Comparison of ENCODE assay signal across 12 mouse cellular contexts in the genomic region with DNA sequence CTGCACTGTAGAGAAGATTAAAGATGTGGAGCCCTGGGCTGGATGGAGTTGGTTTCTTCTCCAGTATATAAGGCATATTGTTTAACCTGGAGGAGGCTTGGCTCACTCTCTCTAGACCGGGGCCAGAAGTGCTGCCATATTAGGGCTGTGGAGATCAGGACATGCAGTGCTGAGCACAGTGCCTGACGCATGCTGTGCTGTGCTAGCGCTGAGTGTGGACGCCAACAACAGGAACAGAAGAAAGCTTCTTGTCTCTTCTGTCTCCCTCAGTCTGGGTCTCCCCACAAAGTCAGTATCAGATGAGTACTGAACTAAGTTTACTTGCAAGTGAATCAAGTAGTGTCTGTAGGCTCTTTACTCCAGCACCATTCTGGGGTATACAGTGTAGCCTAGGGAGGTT. TPM values are rescaled to one million over a fixed set of nuclear protein-coding genes. Genes with fewer than 3 reads are reported as not detected.
DNase-seq lines count a peak whose midpoint lies in the region; ATAC-seq lines count a peak whose summit lies in the region.
"Had no signal": no experiment of that assay in that cellular context is flagged by ENCODE, and none has a peak within 500 bp of the region (broad histone marks: within the 10 kb centered on the region; RNA-seq: fewer than 3 reads in every experiment).

No protein-coding gene starts in this region.

- WGBS in hindbrain, embryonic 12.5 days, result 76% methylated on average over 4 of the region's 4 CpGs
- 73% methylated on average over 4 of the region's 4 CpGs for WGBS in hindbrain, embryonic 11.5 days
- 72% methylated on average over 4 of the region's 4 CpGs for WGBS in limb, embryonic 12.5 days

- ATAC-seq in hindbrain, embryonic 12.5 days (ENCODE audit: low FRiP score), result no peak
- ATAC-seq in hindbrain, embryonic 11.5 days (ENCODE audit: low FRiP score), result no peak
- no peak for ATAC-seq in limb, embryonic 12.5 days (ENCODE audit: insufficient number of reproducible peaks, insufficient read depth, low FRiP score, low TSS enrichment, low read depth)
- ATAC-seq in monocyte, adult 5-6 weeks (replicated peaks; ENCODE audit: insufficient number of reproducible peaks, low FRiP score, low TSS enrichment, poor library complexity, severe bottlenecking), result no peak
- ATAC-seq: forebrain, postnatal 0 days; inflammation-experienced regulatory T-cells, adult 6 months; midbrain, embryonic 13.5 days had no signal

- H3K36me3 ChIP-seq in hindbrain, embryonic 12.5 days, result no peaks in the 10 kb centered on the region
- H3K36me3 ChIP-seq in hindbrain, embryonic 11.5 days (ENCODE audit: control insufficient read depth, insufficient read depth, low read length), result no peaks in the 10 kb centered on the region
- no peaks in the 10 kb centered on the region for H3K36me3 ChIP-seq in limb, embryonic 12.5 days
- H3K36me3 ChIP-seq: midbrain, embryonic 13.5 days had no signal

- no peaks in the 10 kb centered on the region for H3K27me3 ChIP-seq in hindbrain, embryonic 12.5 days
- no peaks in the 10 kb centered on the region for H3K27me3 ChIP-seq in hindbrain, embryonic 11.5 days (ENCODE audit: control insufficient read depth, insufficient read depth, low read length)
- no peaks in the 10 kb centered on the region for H3K27me3 ChIP-seq in limb, embryonic 12.5 days
- H3K27me3 ChIP-seq: midbrain, embryonic 13.5 days had no signal

- 0 out of 2 replicates have a peak overlapping the region, but pooled peaks have one; percentile 5 for H3K27ac ChIP-seq in hindbrain, embryonic 12.5 days
- no peak overlapping the region for H3K27ac ChIP-seq in hindbrain, embryonic 11.5 days (ENCODE audit: low read depth, low read length)
- peak overlapping the region; percentile 78 for H3K27ac ChIP-seq in limb, embryonic 12.5 days
- H3K27ac ChIP-seq: midbrain, embryonic 13.5 days had no signal

- H3K9ac ChIP-seq in hindbrain, embryonic 12.5 days, result no peak overlapping the region
- no peak overlapping the region for H3K9ac ChIP-seq in hindbrain, embryonic 11.5 days (ENCODE audit: low read depth, low read length)
- no peak overlapping the region for H3K9ac ChIP-seq in limb, embryonic 12.5 days (replicated peaks)
- H3K9ac ChIP-seq: forebrain, postnatal 0 days; midbrain, embryonic 13.5 days had no signal

- no peak overlapping the region for H3K4me2 ChIP-seq in hindbrain, embryonic 12.5 days (replicated peaks)
- no peak overlapping the region for H3K4me2 ChIP-seq in hindbrain, embryonic 11.5 days (replicated peaks; ENCODE audit: low read depth, low read length)
- H3K4me2 ChIP-seq in limb, embryonic 12.5 days, result no peak overlapping the region
- H3K4me2 ChIP-seq: midbrain, embryonic 13.5 days had no signal

- H3K4me3 ChIP-seq in hindbrain, embryonic 12.5 days, result no peak overlapping the region
- no peak overlapping the region for H3K4me3 ChIP-seq in hindbrain, embryonic 11.5 days (ENCODE audit: low read depth, low read length)
- no peak overlapping the region for H3K4me3 ChIP-seq in limb, embryonic 12.5 days (replicated peaks)
- H3K4me3 ChIP-seq: midbrain, embryonic 13.5 days had no signal

- H3K9me3 ChIP-seq in hindbrain, embryonic 12.5 days (replicated peaks), result no peaks in the 10 kb centered on the region
- H3K9me3 ChIP-seq in hindbrain, embryonic 11.5 days (ENCODE audit: control insufficient read depth, low read length), result no peaks in the 10 kb centered on the region
- no peaks in the 10 kb centered on the region for H3K9me3 ChIP-seq in limb, embryonic 12.5 days
- H3K9me3 ChIP-seq: midbrain, embryonic 13.5 days had no signal

- H3K4me1 ChIP-seq in hindbrain, embryonic 12.5 days, result peaks cover 17% of the 10 kb centered on the region
- H3K4me1 ChIP-seq in hindbrain, embryonic 11.5 days (replicated peaks; ENCODE audit: control insufficient read depth, insufficient read depth, low read length), result 0 out of 2 replicates have a peak, but pooled peaks cover 2% of the 10 kb centered on the region
- H3K4me1 ChIP-seq in limb, embryonic 12.5 days (replicated peaks), result peaks cover 45% of the 10 kb centered on the region

- no peak for DNase-seq in hindbrain, embryonic 11.5 days (ENCODE audit: low spot score)
- peak; percentile 40 for DNase-seq in thymus, postnatal 4 days
- no peak for DNase-seq in thymus, adult 18-20 months
- DNase-seq in frontal cortex, postnatal 14 days (ENCODE audit: low spot score in 2 of 2), result no peak
- no peak for DNase-seq in urinary bladder, postnatal 36 days (ENCODE audit: low spot score in 2 of 2)
- DNase-seq: cerebellum, postnatal 36 days; forebrain, postnatal 0 days had no signal

RNA-seq across cellular contexts. Expression of a gene that starts 4.8 kb away (rescaled TPM):
- polyA plus RNA-seq in hindbrain, embryonic 12.5 days (2016; fragmentation: Nextera tagmentation; extraction: Ambion mirVana), result 26.7 and 29.1 TPM in 2 replicates
- 17.9 and 19.4 TPM in 2 replicates for polyA plus RNA-seq in hindbrain, embryonic 11.5 days (2014; fragmentation: Nextera tagmentation; extraction: Ambion mirVana)
- 31.5 and 33.6 TPM in 2 replicates for polyA plus RNA-seq in limb, embryonic 12.5 days (2016; fragmentation: Nextera tagmentation; extraction: Ambion mirVana)
- total RNA-seq in monocyte, adult 5-6 weeks (2017), result 6.5 to 17.5 TPM (median 10.7 TPM) in 3 replicates
